15 mouse cellular contexts compared by ENCODE assay signal in genomic region chr3:105816089-105816488, GRCm38 (mm10). TPM values are rescaled to one million over a fixed set of nuclear protein-coding genes. Genes with fewer than 3 reads are reported as not detected.
DNase-seq lines count a peak whose midpoint lies in the region; ATAC-seq and TF ChIP-seq lines count a peak whose summit lies in the region.
"Had no signal": no experiment of that assay in that cellular context is flagged by ENCODE, and none has a peak within 500 bp of the region (broad histone marks: within the 10 kb centered on the region; RNA-seq: fewer than 3 reads in every experiment).

No protein-coding gene starts in this region.

- H3K27ac ChIP-seq in liver, embryonic 14.5 days: peak overlapping the region; percentile 76; the same call in 1 of the 2 replicates
- H3K27ac ChIP-seq in heart, embryonic 14.5 days (replicated peaks in 1 of 2; ENCODE audit: control insufficient read depth in 1 of 2, insufficient read depth in 1 of 2, low read depth in 2 of 2, low read length in 2 of 2): no peak overlapping the region
- no peak overlapping the region for H3K27ac ChIP-seq in hindbrain, embryonic 11.5 days (ENCODE audit: low read depth, low read length)
- H3K27ac ChIP-seq: embryonic facial prominence, embryonic 12.5 days; forebrain, embryonic 10.5 days; hindbrain, embryonic 12.5 days; lung, embryonic 15.5 days had no signal

- H3K4me3 ChIP-seq in liver, embryonic 14.5 days (ENCODE audit: insufficient read depth in 1 of 2, low read depth in 2 of 2, low read length in 2 of 2): no peak overlapping the region
- H3K4me3 ChIP-seq in heart, embryonic 14.5 days (ENCODE audit: control insufficient read depth in 1 of 2, insufficient read depth in 1 of 2, low read depth in 1 of 2, low read length in 2 of 2): no peak overlapping the region
- H3K4me3 ChIP-seq in hindbrain, embryonic 11.5 days (ENCODE audit: low read depth, low read length): no peak overlapping the region
- H3K4me3 ChIP-seq: embryonic facial prominence, embryonic 12.5 days; forebrain, embryonic 10.5 days; hindbrain, embryonic 12.5 days; lung, embryonic 15.5 days had no signal

- H3K9me3 ChIP-seq in liver, embryonic 14.5 days (ENCODE audit: control insufficient read depth, low read length): no peaks in the 10 kb centered on the region
- no peaks in the 10 kb centered on the region for H3K9me3 ChIP-seq in heart, embryonic 14.5 days (ENCODE audit: control insufficient read depth, low read length)
- H3K9me3 ChIP-seq in hindbrain, embryonic 11.5 days (ENCODE audit: control insufficient read depth, low read length): no peaks in the 10 kb centered on the region
- H3K9me3 ChIP-seq: embryonic facial prominence, embryonic 12.5 days; forebrain, embryonic 10.5 days; hindbrain, embryonic 12.5 days; lung, embryonic 15.5 days had no signal

- H3K4me1 ChIP-seq in liver, embryonic 14.5 days (replicated peaks; ENCODE audit: control insufficient read depth in 2 of 2, insufficient read depth in 2 of 2, low read length in 1 of 2): peaks cover 50 to 56% of the 10 kb centered on the region in 2 experiments
- peaks cover 11 to 22% of the 10 kb centered on the region in 2 experiments for H3K4me1 ChIP-seq in heart, embryonic 14.5 days (ENCODE audit: control insufficient read depth in 2 of 2, insufficient read depth in 2 of 2, low read length in 2 of 2)
- no peaks in the 10 kb centered on the region for H3K4me1 ChIP-seq in hindbrain, embryonic 11.5 days (replicated peaks; ENCODE audit: control insufficient read depth, insufficient read depth, low read length)

- 35% methylated on average over 8 of the region's 8 CpGs for WGBS in liver, embryonic 14.5 days (ENCODE audit: insufficient replicate concordance)
- WGBS in heart, embryonic 14.5 days: 9% methylated on average over 8 of the region's 8 CpGs
- WGBS in hindbrain, embryonic 11.5 days: 76% methylated on average over 8 of the region's 8 CpGs

- no peak for TF ChIP-seq CTCF in liver, embryonic 14.5 days (IDR thresholded peaks at IDR 0.05; ENCODE audit: low read depth)

- no peak overlapping the region; the same call in 1 of the 2 replicates for H3K4me2 ChIP-seq in liver, embryonic 14.5 days (ENCODE audit: low read depth)
- H3K4me2 ChIP-seq in heart, embryonic 14.5 days (ENCODE audit: low read length): 0 out of 2 replicates have a peak overlapping the region, but pooled peaks have one; percentile 11
- H3K4me2 ChIP-seq in hindbrain, embryonic 11.5 days (replicated peaks; ENCODE audit: low read depth, low read length): no peak overlapping the region
- H3K4me2 ChIP-seq: embryonic facial prominence, embryonic 12.5 days; hindbrain, embryonic 12.5 days; lung, embryonic 15.5 days had no signal

- peak overlapping the region; percentile 40; the same call in 1 of the 2 replicates for H3K9ac ChIP-seq in liver, embryonic 14.5 days (replicated peaks)
- H3K9ac ChIP-seq in heart, embryonic 14.5 days (ENCODE audit: low read length): no peak overlapping the region
- H3K9ac ChIP-seq in hindbrain, embryonic 11.5 days (ENCODE audit: low read depth, low read length): no peak overlapping the region
- H3K9ac ChIP-seq: embryonic facial prominence, embryonic 12.5 days; hindbrain, embryonic 12.5 days; lung, embryonic 15.5 days had no signal

- no peak for ATAC-seq in liver, embryonic 14.5 days (ENCODE audit: insufficient read depth)
- ATAC-seq in common myeloid progenitor, adult 5-6 weeks (replicated peaks; ENCODE audit: low read depth, poor library complexity, severe bottlenecking): peak; percentile 45
- ATAC-seq in heart, embryonic 14.5 days (ENCODE audit: insufficient number of reproducible peaks, insufficient read depth, low FRiP score, low read depth): peak; percentile 52; the same call in 1 of the 2 replicates
- peak; percentile 42 for ATAC-seq in megakaryocyte progenitor cell, adult 5-6 weeks (replicated peaks; ENCODE audit: poor library complexity)
- no peak for ATAC-seq in hindbrain, embryonic 11.5 days (ENCODE audit: low FRiP score)

- H3K27me3 ChIP-seq in liver, embryonic 14.5 days (ENCODE audit: control insufficient read depth, insufficient read depth, low read length): no peaks in the 10 kb centered on the region
- peaks cover 80% of the 10 kb centered on the region for H3K27me3 ChIP-seq in heart, embryonic 14.5 days (ENCODE audit: control insufficient read depth, insufficient read depth, low read length)
- no peaks in the 10 kb centered on the region for H3K27me3 ChIP-seq in hindbrain, embryonic 11.5 days (ENCODE audit: control insufficient read depth, insufficient read depth, low read length)
- H3K27me3 ChIP-seq: embryonic facial prominence, embryonic 12.5 days; hindbrain, embryonic 12.5 days; lung, embryonic 15.5 days had no signal

- TF ChIP-seq EP300 in liver, embryonic 14.5 days (IDR thresholded peaks at IDR 0.05; ENCODE audit: low read depth): no peak

- DNase-seq in liver, embryonic 14.5 days (ENCODE audit: low read depth in 3 of 3, low spot score in 3 of 3): no peak
- DNase-seq in liver: no peak
- DNase-seq in cerebellum, adult 8-10 months: no peak
- no peak for DNase-seq in hindbrain, embryonic 11.5 days (ENCODE audit: low spot score)
- DNase-seq: adrenal gland, adult 2 months; cerebellum, postnatal 14 days had no signal

- H3K36me3 ChIP-seq in liver, embryonic 14.5 days (replicated peaks; ENCODE audit: control insufficient read depth, insufficient read depth, low read depth): no peaks in the 10 kb centered on the region
- no peaks in the 10 kb centered on the region for H3K36me3 ChIP-seq in heart, embryonic 14.5 days (ENCODE audit: control insufficient read depth, insufficient read depth, low read length)
- H3K36me3 ChIP-seq in hindbrain, embryonic 11.5 days (ENCODE audit: control insufficient read depth, insufficient read depth, low read length): no peaks in the 10 kb centered on the region
- H3K36me3 ChIP-seq: embryonic facial prominence, embryonic 12.5 days; forebrain, embryonic 10.5 days; hindbrain, embryonic 12.5 days; lung, embryonic 15.5 days had no signal

RNA-seq across cellular contexts. Expression of gene Rap1a, which starts 15.0 kb away (rescaled TPM):
- polyA plus RNA-seq in liver, embryonic 14.5 days (2012; rRNA removed): 20.5 and 37.4 TPM in 2 replicates
- polyA plus RNA-seq in liver, embryonic 14.5 days (2014; fragmentation: Nextera tagmentation; extraction: Ambion mirVana): 81.3 and 86.2 TPM in 2 replicates
- 134 and 136 TPM in 2 replicates for total RNA-seq in common myeloid progenitor, adult 5-6 weeks (2017)
- polyA plus RNA-seq in heart, embryonic 14.5 days (2014; fragmentation: Nextera tagmentation; extraction: Ambion mirVana): 66.9 and 77.3 TPM in 2 replicates
- 151 and 181 TPM in 2 replicates for total RNA-seq in megakaryocyte progenitor cell, adult 5-6 weeks (2015)
- 128 and 136 TPM in 2 replicates for total RNA-seq in megakaryocyte progenitor cell, adult 5-6 weeks (2017)
- polyA plus RNA-seq in hindbrain, embryonic 11.5 days (2014; fragmentation: Nextera tagmentation; extraction: Ambion mirVana): 80.3 and 83.7 TPM in 2 replicates

RNA-seq across cellular contexts. Expression of gene Adora3, which starts 54.6 kb away (rescaled TPM):
- 0.34 and 0.49 TPM in 2 replicates for polyA plus RNA-seq in liver, embryonic 14.5 days (2012; rRNA removed)
- 0.47 and 0.49 TPM in 2 replicates for polyA plus RNA-seq in liver, embryonic 14.5 days (2014; fragmentation: Nextera tagmentation; extraction: Ambion mirVana)
- total RNA-seq in common myeloid progenitor, adult 5-6 weeks (2017): 0.32 and 1.5 TPM in 2 replicates
- polyA plus RNA-seq in heart, embryonic 14.5 days (2014; fragmentation: Nextera tagmentation; extraction: Ambion mirVana): not detected in 2 replicates
- total RNA-seq in megakaryocyte progenitor cell, adult 5-6 weeks (2015): 0.81 and 1.4 TPM in 2 replicates
- total RNA-seq in megakaryocyte progenitor cell, adult 5-6 weeks (2017): 0.20 TPM in 1 of 2 replicates, not detected in the other
- polyA plus RNA-seq in hindbrain, embryonic 11.5 days (2014; fragmentation: Nextera tagmentation; extraction: Ambion mirVana): 0.10 and 0.23 TPM in 2 replicates
- polyA plus RNA-seq: hindbrain, embryonic 12.5 days had no signal

RNA-seq across cellular contexts. Expression of gene Tmigd3, which starts 54.6 kb away (rescaled TPM):
- polyA plus RNA-seq in liver, embryonic 14.5 days (2012; rRNA removed): 0.08 and 0.11 TPM in 2 replicates
- polyA plus RNA-seq in liver, embryonic 14.5 days (2014; fragmentation: Nextera tagmentation; extraction: Ambion mirVana): 0.09 and 0.34 TPM in 2 replicates
- total RNA-seq in common myeloid progenitor, adult 5-6 weeks (2017): 1.0 TPM in 1 of 2 replicates, not detected in the other
- polyA plus RNA-seq in heart, embryonic 14.5 days (2014; fragmentation: Nextera tagmentation; extraction: Ambion mirVana): 0.26 and 0.41 TPM in 2 replicates
- 0.71 and 1.8 TPM in 2 replicates for total RNA-seq in megakaryocyte progenitor cell, adult 5-6 weeks (2015)
- total RNA-seq in megakaryocyte progenitor cell, adult 5-6 weeks (2017): 0.33 and 2.2 TPM in 2 replicates
- polyA plus RNA-seq in hindbrain, embryonic 11.5 days (2014; fragmentation: Nextera tagmentation; extraction: Ambion mirVana): not detected in 2 replicates
- total RNA-seq: adrenal gland, adult 2 months; midbrain, postnatal 0 days; neutrophil, adult 5-6 weeks had no signal
- polyA plus RNA-seq: adrenal gland, adult 2 months; embryonic facial prominence, embryonic 12.5 days; forebrain, embryonic 10.5 days; hindbrain, embryonic 12.5 days; midbrain, postnatal 0 days had no signal

Comparison
In these comparisons a context has a peak if more than half of its experiments do, and no peak if none do; other contexts are left out.
1. ATAC-seq: peak in common myeloid progenitor, adult 5-6 weeks (single experiment), heart, embryonic 14.5 days (single experiment) and megakaryocyte progenitor cell, adult 5-6 weeks (single experiment); none in liver, embryonic 14.5 days (single experiment) and hindbrain, embryonic 11.5 days (single experiment).